Mouse (Mus musculus): ENCODE results near the gene Ankrd11. TPM values are rescaled to one million over a fixed set of nuclear protein-coding genes. Genes with fewer than 3 reads are reported as not detected.
"Not testable (repeated sequence)": the region's sequence is repeated elsewhere in the genome, so short reads cannot be mapped to it uniquely, and the experiment has no call there.

Gene Ankrd11
- polyA plus RNA-seq, 1 experiment: 30.1 TPM

GRCm38 (mm10) chr8:123041008-123041773 is 886 bp downstream of the Ankrd11 start:
- DNase-seq (ENCODE audit: low read depth, low spot score): no peak
- 1% methylated on average over 64 of the region's 71 CpGs for WGBS

- 10% methylated on average over 4 of the region's 4 CpGs for WGBS
- no peak for DNase-seq (ENCODE audit: low read depth, low spot score)
Measured at GRCm38 (mm10) chr8:123040110-123040650, 1.9 kb downstream of the Ankrd11 start.

- WGBS: 48% methylated on average over 11 of the region's 11 CpGs
- DNase-seq (ENCODE audit: low read depth, low spot score): no peak
Measured at GRCm38 (mm10) chr8:123039376-123040109, 2.5 kb downstream of the Ankrd11 start.

- WGBS: 6% methylated on average over 2 of the region's 2 CpGs
- no peak for DNase-seq (ENCODE audit: low read depth, low spot score)
Measured at GRCm38 (mm10) chr8:123038351-123038750, 3.7 kb downstream of the Ankrd11 start.

- DNase-seq (ENCODE audit: low read depth, low spot score): no peak
- WGBS: 56% methylated on average over 11 of the region's 11 CpGs
Measured at GRCm38 (mm10) chr8:123037487-123037886, 4.6 kb downstream of the Ankrd11 start.

GRCm38 (mm10) chr8:123036956-123037355 is 5.1 kb downstream of the Ankrd11 start:
- DNase-seq (ENCODE audit: low read depth, low spot score): no peak
- 8% methylated on average over 3 of the region's 3 CpGs for WGBS

GRCm38 (mm10) chr8:123034171-123034570 is 7.9 kb downstream of the Ankrd11 start:
- DNase-seq (ENCODE audit: low read depth, low spot score): no peak
- WGBS: 47% methylated on average over 6 of the region's 6 CpGs

- DNase-seq (ENCODE audit: low read depth, low spot score): no peak
Measured at GRCm38 (mm10) chr8:123033431-123033830, 8.6 kb downstream of the Ankrd11 start.

GRCm38 (mm10) chr8:123032730-123033129 is 9.3 kb downstream of the Ankrd11 start:
- DNase-seq (ENCODE audit: low read depth, low spot score): no peak

- no peak for DNase-seq (ENCODE audit: low read depth, low spot score)
Measured at GRCm38 (mm10) chr8:123031321-123031978, 10.6 kb downstream of the Ankrd11 start.

GRCm38 (mm10) chr8:123030091-123030490 is 12.0 kb downstream of the Ankrd11 start:
- not testable (repeated sequence) for DNase-seq (ENCODE audit: low read depth, low spot score)
- 64% methylated on average over 5 of the region's 5 CpGs for WGBS

More at GRCm38 (mm10) chr8:123031321-123031978, 10.6 kb downstream of the Ankrd11 start:
- 38% methylated on average over 7 of the region's 7 CpGs for WGBS

- WGBS: 84% methylated on average over 8 of the region's 8 CpGs
- DNase-seq (ENCODE audit: low read depth, low spot score): no peak
Measured at GRCm38 (mm10) chr8:123027786-123028185, 14.3 kb downstream of the Ankrd11 start.

- no peak for DNase-seq (ENCODE audit: low read depth, low spot score)
- WGBS: 50% methylated on average over 3 of the region's 3 CpGs
Measured at GRCm38 (mm10) chr8:123025951-123026351, 16.1 kb downstream of the Ankrd11 start.

- WGBS: 94% methylated on average over 2 of the region's 2 CpGs
- no peak for DNase-seq (ENCODE audit: low read depth, low spot score)
Measured at GRCm38 (mm10) chr8:123024226-123024625, 17.9 kb downstream of the Ankrd11 start.

- 43% methylated on average over 3 of the region's 3 CpGs for WGBS
- no peak for DNase-seq (ENCODE audit: low read depth, low spot score)
Measured at GRCm38 (mm10) chr8:123022727-123023126, 19.4 kb downstream of the Ankrd11 start.

- no peak for DNase-seq (ENCODE audit: low read depth, low spot score)
- WGBS: 21% methylated on average over 1 of the region's 1 CpGs
Measured at GRCm38 (mm10) chr8:123021259-123021658, 20.8 kb downstream of the Ankrd11 start.

- 40% methylated on average over 2 of the region's 2 CpGs for WGBS
- no peak for DNase-seq (ENCODE audit: low read depth, low spot score)
Measured at GRCm38 (mm10) chr8:123020859-123021258, 21.2 kb downstream of the Ankrd11 start.

- WGBS: 31% methylated on average over 2 of the region's 2 CpGs
- DNase-seq (ENCODE audit: low read depth, low spot score): no peak
Measured at GRCm38 (mm10) chr8:123020084-123020483, 22.0 kb downstream of the Ankrd11 start.

- no peak for DNase-seq (ENCODE audit: low read depth, low spot score)
- WGBS: 55% methylated on average over 4 of the region's 4 CpGs
Measured at GRCm38 (mm10) chr8:123018484-123019164, 23.5 kb downstream of the Ankrd11 start.

GRCm38 (mm10) chr8:123017143-123017542 is 24.9 kb downstream of the Ankrd11 start:
- DNase-seq (ENCODE audit: low read depth, low spot score): no peak
- WGBS: 43% methylated on average over 4 of the region's 4 CpGs

Measured in large intestine, adult 2 months (tissue).